Mouse (Mus musculus) heart, embryonic 15.5 days (tissue): ENCODE measurements around the gene Mapk11. TPM values are rescaled to one million over a fixed set of nuclear protein-coding genes. Genes with fewer than 3 reads are reported as not detected.
A peak's percentile ranks its signal among the peaks of the same experiment; 100 is the strongest.

Experiments used
- ATAC-seq: fragments of 200-750 bp; cut with Nextera tagmentation; replicated peaks from 2 replicates; pipeline ENCODE4 v1.8.0; 2017; ENCODE audit warnings: low read depth, moderate TSS enrichment; ENCODE audit not compliant: insufficient number of reproducible peaks, insufficient read depth, low FRiP score
- H3K27ac ChIP-seq: fragments of 300-500 bp; sonication (generic); 2 replicates; pipeline ENCODE4 v1.5.1; 2015; ENCODE audit warnings: mild to moderate bottlenecking, inconsistent platforms
- H3K27me3 ChIP-seq: fragments of 300-500 bp; sonication (generic); 2 replicates; pipeline ENCODE4 v1.6.1; 2015; ENCODE audit warnings: inconsistent platforms
- H3K36me3 ChIP-seq: fragments of 300-500 bp; sonication (generic); 2 replicates; pipeline ENCODE4 v1.6.1; 2015; ENCODE audit warnings: mild to moderate bottlenecking, inconsistent platforms
- H3K4me1 ChIP-seq: fragments of 300-500 bp; sonication (generic); replicated peaks from 2 replicates; pipeline ENCODE4 v1.6.1; 2015; ENCODE audit warnings: inconsistent platforms
- H3K4me2 ChIP-seq: fragments of 300-500 bp; sonication (generic); 2 replicates; pipeline ENCODE4 v1.6.1; 2015; ENCODE audit warnings: inconsistent platforms, mild to moderate bottlenecking, moderate library complexity
- H3K4me3 ChIP-seq: fragments of 300-500 bp; sonication (generic); 2 replicates; pipeline ENCODE4 v1.5.1; 2015; ENCODE audit warnings: mild to moderate bottlenecking, inconsistent platforms
- H3K9ac ChIP-seq: fragments of 300-500 bp; sonication (generic); 2 replicates; pipeline ENCODE4 v1.6.1; 2015; ENCODE audit warnings: mild to moderate bottlenecking, inconsistent platforms
- H3K9me3 ChIP-seq: fragments of 300-500 bp; sonication (generic); replicated peaks from 2 replicates; pipeline ENCODE4 v1.6.1; 2016; ENCODE audit warnings: inconsistent platforms
- WGBS: fragments of 180-500 bp; shearing (Covaris S2); methylation state at CpG from one replicate; pipeline ENCODE4 v1.1.7; 2015; ENCODE audit warnings: mixed read lengths; 5-methylcytosine and 5-hydroxymethylcytosine counted together
- polyA plus RNA-seq: library from polyadenylated mRNA; unstranded; fragments of >200 nt; fragmentation: Nextera tagmentation; extraction: Ambion mirVana; gene quantifications from 2 replicates; pipeline ENCODE4 v1.2.1, GENCODE M21; 2015

Mapk11 gene
- polyA plus RNA-seq, 1 experiment from 2014 or later = 3.1 TPM

GRCm38 (mm10) chr15:89150041-89150390 is 588 bp upstream of the Mapk11 start:
- Histone ChIP-seq H3K27me3 (peaks cover 50% of the 10 kb centered on the region), H3K36me3 (peaks cover 13% of the 10 kb centered on the region), H3K9ac (no peak overlapping the region), H3K4me1 (peaks cover 37% of the 10 kb centered on the region), H3K4me2 (peak overlapping the region; percentile 97), H3K9me3 (no peaks in the 10 kb centered on the region), H3K4me3 (peak overlapping the region; percentile 75), H3K27ac (no peak overlapping the region)
- WGBS = 3% methylated on average over 13 of the region's 13 CpGs
- no peak for ATAC-seq

GRCm38 (mm10) chr15:89148496-89149270 is 745 bp downstream of the Mapk11 start:
- Histone ChIP-seq H3K9ac (peak overlapping the region; percentile 64), H3K27ac (no peak overlapping the region; the same call in 1 of the 2 replicates), H3K4me2 (peak overlapping the region; percentile 97), H3K27me3 (peaks cover 63% of the 10 kb centered on the region), H3K9me3 (no peaks in the 10 kb centered on the region), H3K4me3 (peak overlapping the region; percentile 75), H3K4me1 (peaks cover 37% of the 10 kb centered on the region), H3K36me3 (peaks cover 1% of the 10 kb centered on the region; the same call in 1 of the 2 replicates)
- 5% methylated on average over 25 of the region's 25 CpGs for WGBS
- no peak for ATAC-seq

GRCm38 (mm10) chr15:89147895-89148294 is 1.5 kb downstream of the Mapk11 start:
- 69% methylated on average over 4 of the region's 4 CpGs for WGBS
- Histone ChIP-seq H3K9ac (no peak overlapping the region), H3K27ac (no peak overlapping the region), H3K4me3 (peak overlapping the region; percentile 75; the same call in 1 of the 2 replicates), H3K4me1 (peaks cover 37% of the 10 kb centered on the region), H3K9me3 (no peaks in the 10 kb centered on the region), H3K36me3 (no peaks in the 10 kb centered on the region), H3K4me2 (no peak overlapping the region), H3K27me3 (peaks cover 67% of the 10 kb centered on the region)
- no peak for ATAC-seq

- Histone ChIP-seq H3K9me3 (no peaks in the 10 kb centered on the region), H3K4me1 (peaks cover 37% of the 10 kb centered on the region), H3K4me2 (0 out of 2 replicates have a peak overlapping the region, but pooled peaks have one; percentile 51), H3K4me3 (0 out of 2 replicates have a peak overlapping the region, but pooled peaks have one; percentile 3), H3K27ac (no peak overlapping the region), H3K36me3 (no peaks in the 10 kb centered on the region), H3K9ac (no peak overlapping the region), H3K27me3 (peaks cover 70% of the 10 kb centered on the region)
- ATAC-seq = no peak
- 22% methylated on average over 10 of the region's 10 CpGs for WGBS
Observed at GRCm38 (mm10) chr15:89147456-89147855, 2.0 kb downstream of the Mapk11 start.

- no peaks in the 10 kb centered on the region for H3K36me3 ChIP-seq
- H3K9me3 ChIP-seq = no peaks in the 10 kb centered on the region
- WGBS = 10% methylated on average over 16 of the region's 16 CpGs
- no peak overlapping the region for H3K27ac ChIP-seq
- no peak overlapping the region for H3K9ac ChIP-seq
- H3K4me1 ChIP-seq = peaks cover 37% of the 10 kb centered on the region
- H3K4me2 ChIP-seq = peak overlapping the region; percentile 51
- peaks cover 74% of the 10 kb centered on the region for H3K27me3 ChIP-seq
- ATAC-seq = no peak
- H3K4me3 ChIP-seq = peak overlapping the region; percentile 30
Observed at GRCm38 (mm10) chr15:89147024-89147423, 2.4 kb downstream of the Mapk11 start.

GRCm38 (mm10) chr15:89146537-89146936 is 2.9 kb downstream of the Mapk11 start:
- Histone ChIP-seq H3K4me1 (peaks cover 38% of the 10 kb centered on the region), H3K27me3 (peaks cover 79% of the 10 kb centered on the region), H3K27ac (no peak overlapping the region), H3K4me2 (peak overlapping the region; percentile 51), H3K9me3 (no peaks in the 10 kb centered on the region), H3K9ac (no peak overlapping the region), H3K36me3 (no peaks in the 10 kb centered on the region), H3K4me3 (peak overlapping the region; percentile 30)
- 0 out of 2 replicates have a peak, but pooled peaks have one; percentile 8 for ATAC-seq
- WGBS = 2% methylated on average over 27 of the region's 27 CpGs

GRCm38 (mm10) chr15:89145813-89146350 is 3.5 kb downstream of the Mapk11 start:
- Histone ChIP-seq H3K9ac (no peak overlapping the region), H3K4me1 (peaks cover 44% of the 10 kb centered on the region)
- ATAC-seq = no peak

GRCm38 (mm10) chr15:89144965-89145364 is 4.5 kb downstream of the Mapk11 start:
- Histone ChIP-seq H3K27me3 (peaks cover 94% of the 10 kb centered on the region), H3K36me3 (no peaks in the 10 kb centered on the region), H3K4me3 (no peak overlapping the region), H3K4me2 (no peak overlapping the region), H3K9me3 (no peaks in the 10 kb centered on the region), H3K9ac (no peak overlapping the region), H3K4me1 (peaks cover 50% of the 10 kb centered on the region), H3K27ac (no peak overlapping the region)
- ATAC-seq = no peak
- 79% methylated on average over 11 of the region's 11 CpGs for WGBS

More at GRCm38 (mm10) chr15:89145813-89146350, 3.5 kb downstream of the Mapk11 start:
- 66% methylated on average over 24 of the region's 24 CpGs for WGBS
- Histone ChIP-seq H3K4me2 (peak overlapping the region; percentile 51), H3K27ac (no peak overlapping the region), H3K9me3 (no peaks in the 10 kb centered on the region), H3K4me3 (no peak overlapping the region), H3K36me3 (no peaks in the 10 kb centered on the region), H3K27me3 (peaks cover 86% of the 10 kb centered on the region)

GRCm38 (mm10) chr15:89143134-89143533 is 6.3 kb downstream of the Mapk11 start:
- WGBS = 64% methylated on average over 2 of the region's 2 CpGs
- no peak overlapping the region for H3K27ac ChIP-seq
- no peak for ATAC-seq
- peaks cover 41% of the 10 kb centered on the region for H3K4me1 ChIP-seq
- H3K27me3 ChIP-seq = peaks cover 85% of the 10 kb centered on the region
- H3K4me2 ChIP-seq = no peak overlapping the region
- no peak overlapping the region for H3K9ac ChIP-seq
- H3K36me3 ChIP-seq = no peaks in the 10 kb centered on the region
- H3K9me3 ChIP-seq = no peaks in the 10 kb centered on the region
- no peak overlapping the region for H3K4me3 ChIP-seq

GRCm38 (mm10) chr15:89141905-89142304 is 7.5 kb downstream of the Mapk11 start:
- H3K4me1 ChIP-seq = peaks cover 44% of the 10 kb centered on the region
- 47% methylated on average over 4 of the region's 4 CpGs for WGBS

GRCm38 (mm10) chr15:89141443-89141842 is 8.0 kb downstream of the Mapk11 start:
- 17% methylated on average over 5 of the region's 5 CpGs for WGBS
- Histone ChIP-seq H3K4me3 (no peak overlapping the region), H3K9me3 (no peaks in the 10 kb centered on the region), H3K4me1 (peaks cover 39% of the 10 kb centered on the region), H3K27ac (no peak overlapping the region), H3K9ac (no peak overlapping the region), H3K27me3 (peaks cover 69% of the 10 kb centered on the region), H3K36me3 (no peaks in the 10 kb centered on the region), H3K4me2 (peak overlapping the region; percentile 98; the same call in 1 of the 2 replicates)
- ATAC-seq = no peak

More at GRCm38 (mm10) chr15:89141905-89142304, 7.5 kb downstream of the Mapk11 start:
- Histone ChIP-seq H3K4me2 (no peak overlapping the region), H3K27ac (no peak overlapping the region), H3K27me3 (peaks cover 73% of the 10 kb centered on the region), H3K4me3 (no peak overlapping the region), H3K9ac (no peak overlapping the region), H3K36me3 (no peaks in the 10 kb centered on the region), H3K9me3 (no peaks in the 10 kb centered on the region)
- ATAC-seq = no peak
